Mouse (Mus musculus): ENCODE measurements around the gene Arpc3. TPM values are rescaled to one million over a fixed set of nuclear protein-coding genes. Genes with fewer than 3 reads are reported as not detected.
A peak's percentile ranks its signal among the peaks of the same experiment; 100 is the strongest.

Gene Arpc3
- 100 to 1,000 TPM; 194 to 229 TPM for total RNA-seq (2021)
- long read RNA-seq, experiment 1, transcript Arpc3-202 (7 exons, 899 nt): major isoform, 10 of 15 reads
- long read RNA-seq, experiment 1, partial matches to known transcripts: 4 of 15 reads
- long read RNA-seq, experiment 1, other reads (novel, unspliced or antisense): 0 of 15 reads
- long read RNA-seq, experiment 2, transcript Arpc3-202 (7 exons, 899 nt): major isoform, 10 of 13 reads
- long read RNA-seq, experiment 2, partial matches to known transcripts: 0 of 13 reads
- long read RNA-seq, experiment 2, other reads (novel, unspliced or antisense): 3 of 13 reads

DNA sequence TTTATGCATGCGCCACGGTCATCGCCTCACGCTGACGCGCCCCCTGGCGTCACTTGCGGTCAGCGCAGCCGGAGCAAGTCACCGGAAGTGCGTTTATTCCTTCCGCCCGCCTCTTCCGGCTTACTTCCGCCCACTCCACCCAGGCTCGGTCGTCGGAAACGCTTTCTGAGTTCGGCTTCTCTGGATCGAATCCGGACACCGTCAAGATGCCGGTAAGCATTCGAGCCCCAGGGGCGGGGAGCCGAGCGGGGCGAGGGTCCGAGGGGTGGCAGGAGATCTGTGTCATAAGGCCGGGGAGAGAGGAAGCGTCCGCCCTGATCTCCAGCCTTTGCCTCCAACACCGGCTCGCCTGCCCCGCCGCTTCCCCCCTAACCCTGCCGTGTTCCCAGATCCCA, at the start of gene Arpc3:
Gene Arpc3, plus strand, starts transcription at position 93 of the 395 bp plus-strand sequence.
- peak; percentile 92 to 93 for DNase-seq (ENCODE audit: low spot score in 2 of 2)

GRCm38 (mm10) chr5:122342874-122343273, 48.8 kb upstream of the Arpc3 start:
- DNase-seq (ENCODE audit: low spot score in 2 of 2): no peak

DNA sequence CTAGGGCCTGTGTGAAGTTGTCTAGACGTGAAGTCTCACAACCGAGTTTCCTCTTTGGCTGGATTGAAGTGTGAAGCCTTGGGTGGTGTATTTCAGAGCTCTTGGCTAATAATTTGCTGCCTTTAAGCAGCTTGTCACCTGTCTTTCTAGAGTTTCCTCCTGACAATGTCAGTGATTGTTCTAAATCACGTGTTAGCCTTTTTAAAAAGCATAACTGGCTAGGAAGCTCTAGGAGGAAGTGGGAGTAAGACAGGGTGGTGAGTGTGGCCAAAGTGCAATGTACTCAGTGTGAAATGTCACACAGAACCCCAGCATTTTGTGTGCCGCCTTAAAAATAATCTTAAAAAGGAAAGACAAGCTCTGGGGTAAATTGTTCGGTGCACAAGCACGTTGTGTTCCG, 47.9 kb upstream of the Arpc3 start:
- DNase-seq (ENCODE audit: low spot score in 2 of 2): no peak

GRCm38 (mm10) chr5:122344260-122344659, 47.4 kb upstream of the Arpc3 start:
- DNase-seq (ENCODE audit: low spot score in 2 of 2): peak; percentile 74 to 76

DNA sequence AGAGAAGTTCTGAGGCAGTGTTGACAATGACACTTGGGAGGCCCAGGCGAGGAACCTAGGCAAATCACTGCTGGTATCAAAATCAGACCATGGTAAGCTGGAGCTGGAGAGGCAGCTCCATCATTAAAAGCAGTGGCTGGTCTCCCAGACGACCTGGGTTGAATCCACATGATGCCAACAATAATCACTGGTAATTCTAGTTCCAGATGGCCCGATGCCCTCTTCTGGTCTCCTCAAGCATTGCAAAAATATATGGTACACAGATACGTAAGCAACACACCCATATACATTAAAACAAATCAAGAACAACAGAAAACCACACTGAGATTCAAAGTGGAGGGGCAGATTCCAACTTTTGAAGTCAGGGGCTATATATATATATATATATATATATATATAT, 45.9 kb upstream of the Arpc3 start:
- DNase-seq (ENCODE audit: low spot score in 2 of 2): no peak

- DNase-seq (ENCODE audit: low spot score in 2 of 2): peak; percentile 99
These were observed 37.7 kb upstream of the Arpc3 start, which contains the start of the genes Rad9b and Vps29 for GRCm38 (mm10) chr5:122353807-122354491. Gene Rad9b (minus strand): TSS chr5:122354233. Gene Vps29 (plus strand): TSS chr5:122354369.

- no peak for DNase-seq (ENCODE audit: low spot score in 2 of 2)
These were observed 37.1 kb upstream of the Arpc3 start for GRCm38 (mm10) chr5:122354492-122355067.

- DNase-seq (ENCODE audit: low spot score in 2 of 2): peak in 1 of 2 experiments; percentile 12
These were observed 20.0 kb upstream of the Arpc3 start, which contains the start of gene Gpn3 for GRCm38 (mm10) chr5:122371591-122372191. Gene Gpn3 (plus strand): TSS chr5:122371876.

DNA sequence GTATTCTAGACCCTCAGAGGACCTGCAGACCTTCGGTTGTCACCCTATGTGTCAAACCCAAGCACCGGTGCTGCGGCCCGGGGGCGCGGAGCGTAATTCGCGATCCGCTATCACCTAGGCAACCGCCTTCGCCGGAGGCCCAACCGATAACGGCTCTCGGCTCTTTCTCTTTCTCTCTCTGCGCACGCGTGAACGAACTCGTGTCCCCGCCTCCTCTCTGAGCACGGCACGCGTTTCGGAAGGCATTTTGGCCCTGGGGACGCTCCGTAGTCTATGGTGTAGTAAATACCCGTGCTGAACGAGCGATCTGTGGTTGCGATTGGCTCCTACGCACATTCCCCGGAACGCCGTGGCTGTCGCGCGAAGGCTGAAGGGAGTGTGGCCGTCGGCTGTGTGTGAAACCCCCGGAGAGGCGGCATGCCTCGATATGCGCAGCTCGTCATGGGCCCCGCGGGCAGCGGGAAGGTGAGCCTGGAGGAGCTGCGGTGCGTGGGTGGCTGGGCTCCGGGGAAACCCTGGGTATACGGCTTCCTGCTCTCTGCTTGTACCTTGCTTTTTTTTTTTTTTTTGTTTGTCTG, 19.4 kb upstream of the Arpc3 start, which contains the start of gene Fam216a:
Gene Fam216a, minus strand, starts transcription at position 173 of the 578 bp plus-strand sequence.
- DNase-seq (ENCODE audit: low spot score in 2 of 2): peak; percentile 100

DNA sequence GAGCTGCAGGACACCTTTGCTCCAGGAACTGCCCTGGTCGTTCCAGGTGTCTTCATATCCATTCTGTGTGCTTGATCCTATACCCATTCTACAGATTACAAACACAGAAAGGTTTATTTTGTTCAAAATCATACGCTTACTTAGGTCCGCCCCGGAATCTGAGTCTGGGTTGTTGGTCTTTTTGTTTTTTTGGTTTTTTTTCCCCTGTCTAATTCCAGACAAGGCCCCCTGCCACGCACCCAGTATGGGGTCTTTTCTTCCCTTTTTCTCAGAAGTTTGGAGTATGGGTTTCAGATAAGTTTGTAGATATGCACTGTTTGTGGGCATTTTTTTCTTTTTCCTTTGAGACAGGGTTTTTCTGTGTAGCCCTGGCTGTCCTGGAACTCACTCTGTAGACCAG, 18.8 kb upstream of the Arpc3 start:
- DNase-seq (ENCODE audit: low spot score in 2 of 2): no peak

GRCm38 (mm10) chr5:122377101-122377833, 14.4 kb upstream of the Arpc3 start:
- DNase-seq (ENCODE audit: low spot score in 2 of 2): no peak

GRCm38 (mm10) chr5:122378171-122378570, 13.5 kb upstream of the Arpc3 start:
- no peak for DNase-seq (ENCODE audit: low spot score in 2 of 2)

- DNase-seq (ENCODE audit: low spot score in 2 of 2): peak; percentile 73 to 85
These were observed 12.1 kb upstream of the Arpc3 start for GRCm38 (mm10) chr5:122379374-122380155.

GRCm38 (mm10) chr5:122390006-122390405, 1.7 kb upstream of the Arpc3 start:
- DNase-seq (ENCODE audit: low spot score in 2 of 2): no peak

DNA sequence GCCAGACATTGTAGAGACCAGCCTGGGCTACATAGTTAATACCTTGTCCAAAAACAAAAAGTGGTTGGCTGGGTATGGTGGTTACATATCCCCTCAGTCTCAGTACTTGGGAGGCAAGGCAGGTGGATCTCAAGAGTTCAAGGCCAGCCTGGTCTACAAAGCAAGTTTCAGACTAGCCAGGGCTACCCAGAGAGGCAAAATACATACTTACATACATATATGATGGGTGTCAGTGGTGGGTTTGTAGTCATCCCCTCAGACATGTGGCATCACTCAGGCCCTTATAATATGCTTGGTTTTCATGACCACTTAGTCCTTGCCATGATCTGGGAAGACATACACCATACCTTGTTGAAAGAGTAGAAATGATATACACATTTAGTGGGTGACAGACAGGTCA, 1.0 kb upstream of the Arpc3 start:
- no peak for DNase-seq (ENCODE audit: low spot score in 2 of 2)

DNA sequence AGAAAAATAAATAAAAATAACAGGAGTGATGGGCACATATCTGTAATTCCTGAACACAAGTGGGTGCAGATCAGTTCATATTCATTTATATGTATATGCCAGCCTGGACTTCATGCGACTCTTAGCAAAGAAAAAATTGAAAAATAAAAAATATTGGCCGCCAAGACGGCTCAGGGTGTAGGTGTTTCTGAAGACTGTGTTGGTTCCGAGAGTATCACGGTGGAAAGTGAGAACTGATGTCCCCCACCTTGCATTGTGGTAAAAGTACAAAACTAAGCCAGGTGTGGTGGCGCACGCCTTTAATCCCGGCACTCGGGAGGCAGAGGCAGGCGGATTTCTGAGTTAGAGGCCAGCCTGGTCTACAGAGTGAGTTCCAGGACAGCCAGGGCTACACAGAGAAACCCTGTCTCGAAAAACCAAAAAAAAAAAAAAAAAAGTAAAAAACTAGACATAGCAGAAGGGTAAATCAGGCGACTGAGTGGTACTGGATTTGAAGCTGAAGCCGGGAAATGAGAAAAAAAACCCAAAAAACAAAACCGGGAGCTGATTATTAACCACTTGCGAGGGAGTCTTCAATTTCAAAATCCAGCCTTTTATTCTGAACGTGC, 396 bp upstream of the Arpc3 start:
- no peak for DNase-seq (ENCODE audit: low spot score in 2 of 2)

DNA sequence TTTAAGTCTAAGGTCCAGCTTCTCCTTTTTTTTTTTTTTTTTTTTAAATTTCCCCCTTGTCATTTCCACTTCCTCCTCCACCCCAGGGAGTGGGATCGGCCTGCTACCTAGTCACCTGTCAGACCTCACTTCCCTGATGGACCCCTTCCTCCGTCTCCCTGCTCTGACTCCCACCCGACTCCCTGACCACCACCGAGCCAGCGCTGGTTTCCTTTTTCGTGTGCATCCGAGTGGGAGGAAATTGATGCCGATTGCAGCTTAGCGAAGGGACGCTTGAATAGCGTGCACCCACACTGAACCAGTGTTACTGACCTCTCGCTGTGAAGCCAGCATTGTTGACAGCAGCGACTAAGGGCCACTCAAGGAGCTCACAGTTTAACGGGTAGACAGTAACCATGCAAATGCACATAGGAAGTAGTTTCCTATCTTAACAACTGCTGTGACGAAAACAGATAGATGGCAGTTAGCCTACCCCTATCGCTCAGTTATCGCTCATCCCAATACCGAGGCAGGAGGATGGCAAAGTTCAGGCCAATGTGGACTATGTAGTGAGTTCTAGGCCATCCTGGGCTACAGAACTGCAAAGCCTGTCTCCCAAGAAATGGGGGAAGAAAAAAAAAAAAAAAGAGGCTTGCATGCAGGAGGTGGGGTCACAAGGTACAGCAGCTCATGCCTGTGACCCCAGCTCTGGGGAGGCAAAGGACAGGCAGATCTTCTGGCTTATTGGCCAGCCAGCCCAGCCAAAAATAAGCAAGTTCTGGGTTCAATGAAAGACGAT, 738 bp downstream of the Arpc3 start:
- no peak for DNase-seq (ENCODE audit: low spot score in 2 of 2)

DNA sequence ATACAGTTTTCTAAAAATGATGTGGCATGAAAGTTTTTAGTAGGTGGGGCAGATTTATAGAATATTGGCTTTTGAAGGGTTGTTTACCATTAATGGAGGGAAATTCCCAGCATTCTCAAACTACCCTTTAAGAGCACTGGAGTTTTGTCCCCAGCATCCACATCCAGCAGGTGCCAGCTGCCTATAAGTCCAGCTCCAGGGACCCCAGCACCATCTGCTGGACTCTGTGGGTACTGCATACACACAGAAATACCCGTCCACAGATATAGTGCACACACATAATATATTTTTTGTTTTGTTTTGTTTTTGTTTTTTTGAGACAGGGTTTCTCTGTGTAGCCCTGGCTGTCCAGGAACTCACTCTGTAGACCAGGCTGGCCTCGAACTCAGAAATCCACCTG, 2.2 kb downstream of the Arpc3 start:
- peak; percentile 62 to 80 for DNase-seq (ENCODE audit: low spot score in 2 of 2)

DNA sequence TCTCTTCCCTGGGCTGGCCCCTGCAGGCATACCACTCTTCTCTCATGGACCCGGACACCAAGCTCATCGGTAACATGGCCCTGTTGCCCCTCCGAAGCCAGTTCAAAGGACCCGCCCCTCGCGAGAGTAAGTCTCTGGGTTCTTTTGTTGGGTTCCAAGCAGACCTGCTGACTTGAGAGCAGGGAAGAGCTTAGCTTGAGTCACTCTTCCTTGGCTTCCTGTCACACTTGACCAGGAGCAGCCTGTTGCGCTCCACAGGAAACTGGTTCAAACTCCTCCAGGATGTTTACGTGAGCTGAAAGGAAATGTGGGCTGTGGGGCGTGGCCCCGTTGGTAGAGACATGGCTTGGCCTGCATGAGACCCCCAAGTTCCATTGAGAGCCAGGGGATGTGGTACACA, 5.1 kb downstream of the Arpc3 start:
- DNase-seq (ENCODE audit: low spot score in 2 of 2): no peak
